Mouse (Mus musculus) hindbrain, embryonic 14.5 days (tissue): ENCODE data around the gene Ifrd1. TPM values are rescaled to one million over a fixed set of nuclear protein-coding genes. Genes with fewer than 3 reads are reported as not detected.

Source experiments
- ATAC-seq: fragments of 200-750 bp; cut with Nextera tagmentation; 2 replicates; pipeline ENCODE4 v1.8.0; 2017; ENCODE audit warnings: moderate number of reproducible peaks, mild to moderate bottlenecking, moderate TSS enrichment, moderate library complexity; ENCODE audit not compliant: low FRiP score
- DNase-seq: peaks from one replicate; pipeline ENCODE4 v3.0.0-alpha.2; 2015; ENCODE audit warnings: low spot score
- H3K27ac ChIP-seq: fragments of 300-500 bp; sonication (generic); 2 replicates; pipeline ENCODE4 v1.5.1; 2014; ENCODE audit warnings: mild to moderate bottlenecking, moderate library complexity
- H3K27me3 ChIP-seq: fragments of 300-500 bp; sonication (generic); 2 replicates; pipeline ENCODE4 v1.6.1; 2014; ENCODE audit warnings: mild to moderate bottlenecking, low read length, mixed read lengths; ENCODE audit not compliant: control insufficient read depth, insufficient read depth
- H3K36me3 ChIP-seq: fragments of 300-500 bp; sonication (generic); replicated peaks from 2 replicates; pipeline ENCODE4 v1.6.1; 2014; ENCODE audit not compliant: control insufficient read depth, insufficient read depth
- H3K4me1 ChIP-seq: fragments of 300-500 bp; sonication (generic); replicated peaks from 2 replicates; pipeline ENCODE4 v1.6.1; 2014; ENCODE audit warnings: antibody characterized with exemption, low read length, mixed read lengths; ENCODE audit not compliant: control insufficient read depth, insufficient read depth
- H3K4me2 ChIP-seq: fragments of 300-500 bp; sonication (generic); replicated peaks from 2 replicates; pipeline ENCODE4 v1.6.1; 2014; ENCODE audit warnings: mild to moderate bottlenecking, moderate library complexity
- H3K4me3 ChIP-seq: fragments of 300-500 bp; sonication (generic); replicated peaks from 2 replicates; pipeline ENCODE4 v1.5.1; 2014; ENCODE audit warnings: mild to moderate bottlenecking, low read length
- H3K9ac ChIP-seq: fragments of 300-500 bp; sonication (generic); 2 replicates; pipeline ENCODE4 v1.6.1; 2014
- H3K9me3 ChIP-seq: fragments of 300-500 bp; sonication (generic); 2 replicates; pipeline ENCODE4 v1.6.1; 2016; ENCODE audit warnings: low read length; ENCODE audit not compliant: control insufficient read depth
- WGBS: fragments of 180-500 bp; shearing (Covaris S2); extraction: QIAGEN DNeasy Blood & Tissue Kit; methylation state at CpG from one replicate; pipeline ENCODE4 v1.1.7; 2014; 5-methylcytosine and 5-hydroxymethylcytosine counted together
- microRNA counts: library from miRNA; unstranded; fragments of <30 nt; microRNA quantifications from one replicate; lab custom pipeline; 2016
- microRNA-seq: library from miRNA; unstranded; fragments of <30 nt; microRNA quantifications from one replicate; pipeline ENCODE4, GENCODE M21; 2016
- polyA plus RNA-seq: library from polyadenylated mRNA; unstranded; fragments of >200 nt; fragmentation: Nextera tagmentation; extraction: Ambion mirVana; gene quantifications from 2 replicates; pipeline ENCODE4 v1.2.1, GENCODE M21; 2014

Gene Ifrd1
- polyA plus RNA-seq, 1 experiment from 2014 or later = 178 TPM

GRCm38 (mm10) chr12:40154188-40154587, 94.1 kb downstream of the Ifrd1 start:
- no peak overlapping the region for H3K9ac ChIP-seq
- no peaks in the 10 kb centered on the region for H3K27me3 ChIP-seq
- DNase-seq = no peak

GRCm38 (mm10) chr12:40152353-40153069, 95.8 kb downstream of the Ifrd1 start:
- Histone ChIP-seq H3K27me3 (no peaks in the 10 kb centered on the region), H3K27ac (no peak overlapping the region), H3K9me3 (no peaks in the 10 kb centered on the region), H3K4me3 (no peak overlapping the region), H3K4me2 (no peak overlapping the region), H3K4me1 (no peaks in the 10 kb centered on the region), H3K9ac (no peak overlapping the region), H3K36me3 (no peaks in the 10 kb centered on the region)
- ATAC-seq (no peak), DNase-seq (no peak)
- WGBS = 91% methylated on average over 8 of the region's 8 CpGs

More at GRCm38 (mm10) chr12:40154188-40154587, 94.1 kb downstream of the Ifrd1 start:
- Histone ChIP-seq H3K27ac (no peak overlapping the region), H3K4me1 (no peaks in the 10 kb centered on the region), H3K4me2 (no peak overlapping the region), H3K9me3 (no peaks in the 10 kb centered on the region), H3K36me3 (no peaks in the 10 kb centered on the region), H3K4me3 (no peak overlapping the region)
- ATAC-seq = no peak
- WGBS = 95% methylated on average over 6 of the region's 6 CpGs

MicroRNA genes within 50 kb of the gene (microRNA counts, 519-probe panel; counts per million panel counts)
- not detected for microRNA mmu-miR-1938 (lab: Ali Mortazavi, UCI)

Small RNA genes lying within 50 kb of the gene (microRNA-seq; reads per million reads assigned to microRNA genes)
- gene Mir1938 = 0.48 reads per million

Other genes starting within 250 kb of the Ifrd1 start
- 143 and 150 TPM in 2 replicates for gene Arl4a, start 210.5 kb downstream of the Ifrd1 start, polyA plus RNA-seq
- not detected in 2 replicates for gene Scin, start 114.3 kb downstream of the Ifrd1 start, polyA plus RNA-seq
- 0.10 TPM in 1 of 2 replicates, not detected in the other for gene Lsmem1, start 49.0 kb downstream of the Ifrd1 start, polyA plus RNA-seq
- 31.8 and 37.4 TPM in 2 replicates for gene Zfp277, start 197.4 kb upstream of the Ifrd1 start, polyA plus RNA-seq
- 28.1 and 34.1 TPM in 2 replicates for gene Dock4, start 197.4 kb upstream of the Ifrd1 start, polyA plus RNA-seq